29 mouse cellular contexts compared by ENCODE assay signal in the genomic region with DNA sequence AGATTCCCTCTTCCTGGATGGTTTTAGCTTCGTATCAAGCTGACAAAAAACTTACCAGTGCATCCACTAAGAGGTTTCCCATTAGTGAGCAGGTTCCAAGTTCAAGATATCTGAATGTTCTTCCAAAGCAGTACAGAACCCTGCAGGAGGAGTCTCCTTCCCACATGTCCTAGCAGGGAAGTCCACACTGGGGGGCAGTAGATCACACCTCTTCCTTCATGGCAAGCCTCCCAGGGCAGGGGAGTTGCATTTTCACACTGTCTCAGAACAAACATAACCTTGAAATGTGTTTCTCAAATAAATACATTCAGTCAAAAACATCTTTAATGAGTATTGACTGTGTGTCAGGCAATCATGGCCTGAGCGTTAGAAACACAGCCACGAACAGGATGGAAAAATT. TPM values are rescaled to one million over a fixed set of nuclear protein-coding genes. Genes with fewer than 3 reads are reported as not detected.
DNase-seq lines count a peak whose midpoint lies in the region; ATAC-seq and TF ChIP-seq lines count a peak whose summit lies in the region.
"Had no signal": no experiment of that assay in that cellular context is flagged by ENCODE, and none has a peak within 500 bp of the region (broad histone marks: within the 10 kb centered on the region; RNA-seq: fewer than 3 reads in every experiment).

No protein-coding gene starts in this region.

- TF ChIP-seq EP300 in heart, adult 2 months (IDR thresholded peaks at IDR 0.05; ENCODE audit: insufficient read depth, low read depth, low read length): no peak

- intact Hi-C loops in heart, adult 2 months (cut with DNase I): no loop called here
- intact Hi-C loops in heart, postnatal 10 days (cut with DNase I): no loop called here

- H3K4me2 ChIP-seq in kidney, postnatal 0 days (ENCODE audit: low read length): no peak overlapping the region
- no peak overlapping the region for H3K4me2 ChIP-seq in kidney, embryonic 14.5 days (replicated peaks; ENCODE audit: low read depth, low read length)
- no peak overlapping the region for H3K4me2 ChIP-seq in hindbrain, postnatal 0 days (ENCODE audit: low read depth, low read length)
- H3K4me2 ChIP-seq: embryonic facial prominence, embryonic 12.5 days; heart, embryonic 15.5 days; hindbrain, embryonic 15.5 days; intestine, embryonic 15.5 days; liver, embryonic 13.5 days had no signal

- peaks cover 3% of the 10 kb centered on the region; the same call in 1 of the 2 replicates for H3K27me3 ChIP-seq in heart, adult 2 months (ENCODE audit: control insufficient read depth, insufficient read depth, low read length)
- H3K27me3 ChIP-seq in kidney, postnatal 0 days (ENCODE audit: insufficient read depth, low read length): peaks cover 9% of the 10 kb centered on the region
- peaks cover 13% of the 10 kb centered on the region for H3K27me3 ChIP-seq in kidney, embryonic 14.5 days (ENCODE audit: control insufficient read depth, insufficient read depth, low read length)
- peaks cover 5% of the 10 kb centered on the region; the same call in 1 of the 2 replicates for H3K27me3 ChIP-seq in hindbrain, postnatal 0 days (ENCODE audit: insufficient read depth, low read length)

- TF ChIP-seq POLR2A in heart, adult 2 months (IDR thresholded peaks at IDR 0.05; ENCODE audit: insufficient read depth, low read depth, low read length): no peak

- WGBS in heart, adult 2 months: 58% methylated on average over 3 of the region's 3 CpGs
- WGBS in kidney, postnatal 0 days: 77% methylated on average over 3 of the region's 3 CpGs
- 80% methylated on average over 3 of the region's 3 CpGs for WGBS in kidney, embryonic 14.5 days
- WGBS in hindbrain, postnatal 0 days: 79% methylated on average over 3 of the region's 3 CpGs

- H3K4me3 ChIP-seq in heart, adult 2 months: no peak overlapping the region
- H3K4me3 ChIP-seq in kidney, postnatal 0 days (replicated peaks; ENCODE audit: low read depth, low read length): no peak overlapping the region
- H3K4me3 ChIP-seq in kidney, embryonic 14.5 days (ENCODE audit: low read length): no peak overlapping the region
- H3K4me3 ChIP-seq in hindbrain, postnatal 0 days (ENCODE audit: low read length): no peak overlapping the region
- H3K4me3 ChIP-seq: embryonic facial prominence, embryonic 12.5 days; heart, embryonic 15.5 days; hindbrain, embryonic 15.5 days; intestine, embryonic 15.5 days; liver, embryonic 13.5 days; midbrain, embryonic 10.5 days had no signal

- peak; percentile 17 for TF ChIP-seq CTCF in heart, adult 2 months (IDR thresholded peaks at IDR 0.05)
- TF ChIP-seq CTCF in kidney, postnatal 0 days (IDR thresholded peaks at IDR 0.05; ENCODE audit: low read depth): peak; percentile 53
- TF ChIP-seq CTCF in hindbrain, postnatal 0 days (IDR thresholded peaks at IDR 0.05; ENCODE audit: low read depth): no peak

- no peak overlapping the region for H3K27ac ChIP-seq in heart, adult 2 months
- no peak overlapping the region for H3K27ac ChIP-seq in kidney, postnatal 0 days
- H3K27ac ChIP-seq in kidney, embryonic 14.5 days (ENCODE audit: low read depth, low read length): no peak overlapping the region
- no peak overlapping the region for H3K27ac ChIP-seq in hindbrain, postnatal 0 days
- H3K27ac ChIP-seq: embryonic facial prominence, embryonic 12.5 days; heart, embryonic 15.5 days; hindbrain, embryonic 15.5 days; intestine, embryonic 15.5 days; liver, embryonic 13.5 days; macrophage; midbrain, embryonic 10.5 days had no signal

- no peak for ATAC-seq in kidney, postnatal 0 days (replicated peaks; ENCODE audit: low FRiP score, low read depth)
- ATAC-seq in kidney, embryonic 14.5 days (ENCODE audit: low FRiP score, low TSS enrichment): no peak
- ATAC-seq in hindbrain, postnatal 0 days: no peak
- ATAC-seq in monocyte, adult 5-6 weeks (replicated peaks; ENCODE audit: insufficient number of reproducible peaks, low FRiP score, low TSS enrichment, poor library complexity, severe bottlenecking): no peak
- ATAC-seq: CD4-positive, CD25-positive, alpha-beta regulatory T cell, adult 4 months; intestine, embryonic 15.5 days; Patski had no signal

- H3K36me3 ChIP-seq in heart, adult 2 months (ENCODE audit: control insufficient read depth, insufficient read depth, low read length): no peaks in the 10 kb centered on the region
- no peaks in the 10 kb centered on the region for H3K36me3 ChIP-seq in kidney, postnatal 0 days (ENCODE audit: insufficient read depth, low read length)
- H3K36me3 ChIP-seq in kidney, embryonic 14.5 days (ENCODE audit: control insufficient read depth, insufficient read depth, low read length): no peaks in the 10 kb centered on the region
- H3K36me3 ChIP-seq in hindbrain, postnatal 0 days (ENCODE audit: insufficient read depth, low read length): no peaks in the 10 kb centered on the region
- H3K36me3 ChIP-seq: embryonic facial prominence, embryonic 12.5 days; heart, embryonic 15.5 days; hindbrain, embryonic 15.5 days; intestine, embryonic 15.5 days; liver, embryonic 13.5 days; midbrain, embryonic 10.5 days had no signal

- H3K9ac ChIP-seq in heart, adult 2 months (ENCODE audit: low read depth, low read length): no peak overlapping the region
- no peak overlapping the region for H3K9ac ChIP-seq in kidney, postnatal 0 days (ENCODE audit: low read depth, low read length)
- no peak overlapping the region for H3K9ac ChIP-seq in kidney, embryonic 14.5 days (ENCODE audit: low read depth, low read length)
- no peak overlapping the region for H3K9ac ChIP-seq in hindbrain, postnatal 0 days (replicated peaks; ENCODE audit: low read length)
- H3K9ac ChIP-seq: embryonic facial prominence, embryonic 12.5 days; heart, embryonic 15.5 days; hindbrain, embryonic 15.5 days; intestine, embryonic 15.5 days; liver, embryonic 13.5 days had no signal

- no peak for DNase-seq in heart, adult 2 months
- DNase-seq in heart, postnatal 10 days: no peak
- no peak for DNase-seq in kidney, postnatal 0 days (ENCODE audit: low spot score)
- DNase-seq in 3T3-L1 (ENCODE audit: low read depth, low spot score): peak; percentile 10
- peak; percentile 45 for DNase-seq in kidney, postnatal 14 days
- DNase-seq in hindbrain, postnatal 0 days (ENCODE audit: low spot score): no peak
- DNase-seq: cerebellum, adult 11 months; cerebellum, postnatal 14 days; gastrocnemius, postnatal 36 days; liver, embryonic 13.5 days; thymus, adult 2 months had no signal

- H3K4me1 ChIP-seq in heart, adult 2 months (ENCODE audit: control insufficient read depth, insufficient read depth, low read length): no peaks in the 10 kb centered on the region
- H3K4me1 ChIP-seq in kidney, postnatal 0 days (replicated peaks; ENCODE audit: insufficient read depth, low read length): no peaks in the 10 kb centered on the region
- H3K4me1 ChIP-seq in kidney, embryonic 14.5 days (ENCODE audit: control insufficient read depth, insufficient read depth, low read length): no peaks in the 10 kb centered on the region
- no peaks in the 10 kb centered on the region for H3K4me1 ChIP-seq in hindbrain, postnatal 0 days (ENCODE audit: insufficient read depth, low read length)
- H3K4me1 ChIP-seq: embryonic facial prominence, embryonic 12.5 days; heart, embryonic 15.5 days; hindbrain, embryonic 15.5 days; intestine, embryonic 15.5 days; liver, embryonic 13.5 days; midbrain, embryonic 10.5 days had no signal

- no peaks in the 10 kb centered on the region for H3K9me3 ChIP-seq in kidney, postnatal 0 days (replicated peaks; ENCODE audit: low read length)
- no peaks in the 10 kb centered on the region for H3K9me3 ChIP-seq in kidney, embryonic 14.5 days (ENCODE audit: control insufficient read depth, low read length)
- H3K9me3 ChIP-seq in hindbrain, postnatal 0 days (ENCODE audit: low read length): no peaks in the 10 kb centered on the region
- H3K9me3 ChIP-seq: embryonic facial prominence, embryonic 12.5 days; heart, embryonic 15.5 days; hindbrain, embryonic 15.5 days; intestine, embryonic 15.5 days; liver, embryonic 13.5 days; midbrain, embryonic 10.5 days had no signal

- H3K79me2 ChIP-seq in heart, adult 2 months (replicated peaks; ENCODE audit: control insufficient read depth, insufficient read depth, low read length): no peaks in the 10 kb centered on the region

RNA-seq across cellular contexts. Expression of gene Emx1, which starts 7.7 kb away (rescaled TPM):
- not detected for total RNA-seq in heart, adult 2 months (2021)
- polyA plus RNA-seq in heart, adult 2 months (2012; rRNA removed): not detected in 2 replicates
- total RNA-seq in heart, postnatal 10 days (2021): not detected
- 36.5 and 40.2 TPM in 2 replicates for polyA plus RNA-seq in kidney, postnatal 0 days (2015; fragmentation: Nextera tagmentation; extraction: Ambion mirVana)
- 7.5 and 8.5 TPM in 2 replicates for polyA plus RNA-seq in kidney, embryonic 14.5 days (2014; fragmentation: Nextera tagmentation; extraction: Ambion mirVana)
- 0.52 and 0.61 TPM in 2 replicates for total RNA-seq in hindbrain, postnatal 0 days (2014; rRNA removed)
- 0.11 TPM in 1 of 2 replicates, not detected in the other for polyA plus RNA-seq in hindbrain, postnatal 0 days (2015; fragmentation: Nextera tagmentation; extraction: Ambion mirVana)
- not detected in 3 replicates for total RNA-seq in monocyte, adult 5-6 weeks (2017)
- total RNA-seq: adrenal gland, adult 18-20 months; ES-E14; gastrocnemius, adult 18-20 months; gastrocnemius, postnatal 36 days; hematopoietic stem cell, adult 5-6 weeks; neutrophil, adult 5-6 weeks had no signal
- polyA plus RNA-seq: CD4-positive, CD25-positive, alpha-beta regulatory T cell, adult 4 months; heart, embryonic 15.5 days; intestine, embryonic 15.5 days; liver, embryonic 13.5 days; lung, embryonic 16.5 days; macrophage; Patski; small intestine, adult 2 months; stomach, embryonic 16.5 days had no signal

RNA-seq across cellular contexts. Expression of gene Spr, which starts 42.0 kb away (rescaled TPM):
- 10 to 100 TPM; 85.9 to 92.3 TPM for total RNA-seq in heart, adult 2 months (2021)
- 33.2 and 34.7 TPM in 2 replicates for polyA plus RNA-seq in heart, adult 2 months (2012; rRNA removed)
- 10 to 100 TPM; 57.6 to 58.9 TPM for total RNA-seq in heart, postnatal 10 days (2021)
- 78.8 and 83.7 TPM in 2 replicates for polyA plus RNA-seq in kidney, postnatal 0 days (2015; fragmentation: Nextera tagmentation; extraction: Ambion mirVana)
- 79.4 and 100 TPM in 2 replicates for polyA plus RNA-seq in kidney, embryonic 14.5 days (2014; fragmentation: Nextera tagmentation; extraction: Ambion mirVana)
- total RNA-seq in hindbrain, postnatal 0 days (2014; rRNA removed): 44.3 and 45.0 TPM in 2 replicates
- 36.1 TPM in 2 replicates for polyA plus RNA-seq in hindbrain, postnatal 0 days (2015; fragmentation: Nextera tagmentation; extraction: Ambion mirVana)
- 25.1 to 47.0 TPM (median 29.7 TPM) in 3 replicates for total RNA-seq in monocyte, adult 5-6 weeks (2017)

Comparison
In these comparisons a context has a peak if more than half of its experiments do, and no peak if none do; other contexts are left out.
1. DNase-seq: peak in 3T3-L1 (single experiment) and kidney, postnatal 14 days (single experiment); none in heart, adult 2 months (0 of 2), heart, postnatal 10 days (0 of 2), kidney, postnatal 0 days (single experiment) and hindbrain, postnatal 0 days (single experiment).